Mouse (Mus musculus): ENCODE measurements around the gene Bbs9.

Bbs9 gene

DNA sequence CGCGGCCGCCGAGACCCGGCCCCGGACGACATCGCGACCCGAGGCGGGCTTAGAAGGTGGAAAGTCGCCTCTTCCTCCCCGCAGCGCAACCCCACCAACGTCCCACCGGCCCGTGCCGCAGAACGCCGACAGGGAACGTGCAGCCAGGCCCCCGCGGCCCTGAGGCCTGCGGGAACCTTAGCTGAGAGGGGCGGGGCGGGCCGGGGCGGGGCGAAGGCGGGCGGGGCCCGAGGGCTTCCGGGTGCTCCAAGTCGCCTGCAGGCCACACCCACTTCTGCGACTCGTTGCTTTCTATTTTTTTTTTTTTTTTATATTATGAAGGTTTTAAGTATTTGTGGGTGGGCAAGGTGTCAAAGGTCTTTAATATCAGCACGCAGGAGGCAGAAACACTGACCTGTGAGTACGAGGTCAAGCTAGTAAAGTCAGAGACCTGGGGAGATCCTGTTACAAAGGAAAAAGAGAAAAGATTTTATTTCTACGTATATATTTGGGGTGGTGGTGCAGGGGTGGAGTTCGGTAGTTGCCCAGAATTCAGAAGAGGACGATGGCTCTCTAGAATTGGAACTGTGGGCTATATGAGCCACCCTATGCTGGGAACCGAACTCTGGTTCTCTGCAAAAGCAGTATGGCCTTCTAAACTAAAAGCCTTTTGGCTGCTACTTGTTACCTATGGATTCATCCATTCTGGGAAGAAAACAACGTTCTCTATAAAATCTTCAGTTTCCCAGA, 7.2 kb upstream of the Bbs9 start:
- DNase-seq (ENCODE audit: low spot score in 2 of 2), result peak; percentile 42 to 61

DNA sequence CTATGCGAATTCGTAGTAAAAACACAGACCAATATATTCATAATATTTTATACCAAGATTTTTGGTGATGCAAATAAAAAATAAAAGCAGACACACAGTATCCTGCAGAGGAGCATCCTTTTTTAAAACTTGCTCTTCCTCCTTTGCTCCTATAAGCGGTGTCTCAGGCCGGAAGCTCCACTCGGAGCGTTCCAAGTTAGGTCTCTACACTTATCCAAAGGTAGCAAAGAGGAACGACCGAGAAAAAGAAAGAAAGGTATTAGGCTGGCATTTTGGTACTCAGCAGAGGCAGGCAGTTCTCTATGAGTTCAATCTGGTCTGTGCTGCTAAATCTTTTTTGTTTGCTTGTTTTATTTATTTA, 6.6 kb upstream of the Bbs9 start:
- DNase-seq (ENCODE audit: low spot score in 2 of 2), result no peak

DNA sequence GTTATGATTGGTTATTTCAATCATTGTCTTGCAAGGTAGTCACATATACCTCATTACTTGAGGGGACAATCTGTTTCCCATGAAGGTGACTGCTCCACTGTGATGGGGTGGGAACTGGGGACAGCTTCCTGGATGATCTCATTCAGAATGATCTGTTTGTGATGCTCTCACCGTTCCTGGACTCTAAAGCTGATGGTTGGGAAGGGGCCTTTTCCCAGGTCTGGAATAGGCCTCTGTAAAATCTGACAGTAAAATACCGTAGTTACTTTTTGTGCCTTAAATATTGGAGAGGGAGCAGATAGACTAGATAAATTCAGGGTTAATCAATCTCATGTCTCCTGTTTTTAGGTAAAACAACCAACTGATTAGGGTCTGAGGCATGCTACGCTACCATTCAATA, 5.9 kb upstream of the Bbs9 start, which contains the start of gene Rp9:
Gene Rp9, minus strand, starts transcription at position 101 of the 400 bp plus-strand sequence.
- DNase-seq (ENCODE audit: low spot score in 2 of 2), result no peak

DNA sequence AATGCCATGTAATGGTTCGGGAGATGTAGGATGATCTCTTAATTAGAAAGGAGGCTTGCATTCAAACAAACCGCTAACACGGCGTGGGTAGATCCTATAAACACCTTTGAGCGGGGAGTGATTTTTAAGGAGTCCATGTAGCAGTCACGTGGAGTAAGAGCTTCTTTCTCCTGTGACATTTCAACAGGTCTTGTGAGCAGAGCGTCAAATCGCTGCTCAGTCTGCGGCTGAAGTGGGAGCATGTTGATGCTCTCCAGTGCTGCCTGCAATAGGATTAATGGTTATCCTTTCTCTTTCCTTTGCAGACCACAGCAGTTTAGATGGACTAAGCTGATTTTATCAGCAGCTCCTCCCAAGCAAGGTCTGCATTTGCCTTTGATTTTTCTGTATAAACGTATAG, 750 bp downstream of the Bbs9 start:
- peak in 1 of 2 experiments; percentile 2 for DNase-seq (ENCODE audit: low spot score in 2 of 2)

DNA sequence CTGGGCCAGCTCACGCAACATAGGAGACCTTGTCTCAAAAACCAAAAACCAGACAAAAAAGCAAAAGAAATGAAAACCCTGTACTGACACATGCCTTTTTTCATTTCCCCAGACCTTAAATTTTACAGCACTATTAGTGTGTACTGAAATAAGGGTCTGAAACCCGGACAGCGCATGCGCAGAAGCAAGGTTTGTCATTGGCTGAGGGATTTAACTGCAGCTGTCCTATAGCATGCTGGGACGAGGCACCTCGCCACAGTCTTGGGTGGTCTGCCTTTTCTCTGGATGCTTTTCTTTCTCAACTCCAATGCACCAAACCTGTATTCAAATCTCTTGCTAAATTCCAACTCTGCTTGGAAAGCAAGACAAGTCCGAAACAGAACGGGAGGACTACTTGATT, 3.4 kb downstream of the Bbs9 start:
- DNase-seq (ENCODE audit: low spot score in 2 of 2), result no peak

GRCm38 (mm10) chr9:22483866-22484561, 8.5 kb downstream of the Bbs9 start:
- DNase-seq (ENCODE audit: low spot score in 2 of 2), result no peak

GRCm38 (mm10) chr9:22484562-22485308, 9.2 kb downstream of the Bbs9 start:
- no peak for DNase-seq (ENCODE audit: low spot score in 2 of 2)

GRCm38 (mm10) chr9:22486211-22486610, 10.7 kb downstream of the Bbs9 start:
- DNase-seq (ENCODE audit: low spot score in 2 of 2), result no peak

DNA sequence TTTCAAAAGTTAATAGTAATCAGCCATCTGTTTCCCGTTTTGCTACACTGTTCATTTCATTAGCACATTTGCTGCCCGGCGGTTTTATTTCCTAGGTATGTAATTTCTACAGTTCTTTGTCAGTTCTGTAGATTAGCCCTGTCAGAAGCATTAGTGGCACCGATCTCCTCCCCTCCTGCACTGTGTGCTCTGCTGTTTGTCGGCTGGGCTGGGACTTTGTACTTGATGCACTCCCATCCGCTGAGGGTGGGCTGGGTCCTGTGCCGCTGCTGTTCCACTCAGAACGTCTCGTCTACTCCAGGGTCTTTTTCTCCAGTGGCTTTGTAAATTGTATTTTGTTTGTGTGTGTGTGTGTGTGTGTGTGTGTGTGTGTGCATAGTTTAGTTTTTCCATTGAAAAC, 13.4 kb downstream of the Bbs9 start:
- DNase-seq (ENCODE audit: low spot score in 2 of 2), result no peak

DNA sequence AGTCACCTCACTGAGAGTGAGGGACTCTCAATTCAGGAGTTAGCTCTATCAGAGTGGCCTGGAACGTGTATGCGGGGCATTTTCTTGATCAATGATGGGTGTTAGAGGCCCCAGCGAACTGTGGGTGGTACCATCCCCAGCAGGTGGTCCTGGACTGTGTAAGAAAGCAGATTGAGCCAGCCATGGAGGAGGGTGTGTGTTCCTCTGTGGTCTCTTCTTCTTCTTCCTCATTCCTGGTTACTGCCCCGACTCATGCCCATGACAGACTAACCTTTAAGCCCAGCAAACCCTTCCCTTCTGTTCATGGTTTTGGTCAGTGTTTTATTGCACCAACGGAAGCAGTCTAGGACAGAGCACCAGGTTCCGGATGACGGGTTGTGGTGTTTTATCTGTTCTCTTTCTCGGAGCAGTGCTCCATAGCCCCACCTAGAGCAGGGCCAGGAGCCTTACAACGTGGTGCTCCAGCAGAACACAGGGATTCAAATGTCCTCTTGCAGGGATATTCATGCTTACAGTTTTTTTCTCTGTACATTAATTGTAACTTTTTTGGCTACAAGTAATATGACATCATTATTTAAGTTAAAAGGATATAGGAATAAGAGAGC, 18.8 kb downstream of the Bbs9 start:
- no peak for DNase-seq (ENCODE audit: low spot score in 2 of 2)

DNA sequence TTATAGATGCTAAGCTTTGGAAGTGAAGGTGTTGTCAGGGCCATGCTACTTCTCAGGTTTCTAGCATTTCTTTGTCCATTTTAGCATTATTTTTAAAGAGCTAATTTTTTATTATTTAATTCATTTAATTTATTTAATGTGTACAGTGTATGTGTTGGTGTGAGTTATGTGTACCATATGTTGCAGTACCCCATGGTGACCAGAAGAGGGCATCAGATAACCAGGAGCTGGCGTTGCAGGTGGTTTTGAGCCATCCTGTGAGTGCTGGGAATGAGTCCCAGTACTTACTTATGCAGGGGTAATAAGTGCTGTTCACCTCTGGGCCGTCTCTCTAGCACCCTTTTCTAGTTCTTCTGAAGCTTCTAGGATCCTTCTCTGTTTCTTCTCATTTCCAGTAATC, 19.6 kb downstream of the Bbs9 start:
- DNase-seq (ENCODE audit: low spot score in 2 of 2), result no peak

- no peak for DNase-seq (ENCODE audit: low spot score in 2 of 2)
Measured at GRCm38 (mm10) chr9:22497021-22497767, 21.7 kb downstream of the Bbs9 start.

DNA sequence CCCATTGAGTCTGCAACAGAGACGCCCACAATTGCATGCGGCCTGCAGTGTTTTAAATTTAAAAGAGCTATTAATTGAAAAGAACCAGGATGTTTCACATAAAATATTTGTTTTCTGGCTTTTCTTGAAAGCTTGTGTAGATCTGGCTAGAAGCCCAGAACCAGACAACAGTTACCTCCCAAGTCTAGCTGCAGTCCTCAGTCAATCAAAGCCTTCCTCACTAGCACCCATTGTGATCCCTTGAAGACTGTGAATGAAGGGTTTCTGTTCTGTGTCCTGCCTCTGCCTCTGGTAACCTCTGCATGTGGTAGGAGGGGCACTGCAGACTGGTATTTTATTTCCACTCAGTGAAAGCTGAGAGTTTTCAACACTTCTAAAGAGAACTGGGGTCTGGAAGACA, 27.5 kb downstream of the Bbs9 start:
- DNase-seq (ENCODE audit: low spot score in 2 of 2), result no peak

GRCm38 (mm10) chr9:22503581-22503980, 28.1 kb downstream of the Bbs9 start:
- no peak for DNase-seq (ENCODE audit: low spot score in 2 of 2)

DNA sequence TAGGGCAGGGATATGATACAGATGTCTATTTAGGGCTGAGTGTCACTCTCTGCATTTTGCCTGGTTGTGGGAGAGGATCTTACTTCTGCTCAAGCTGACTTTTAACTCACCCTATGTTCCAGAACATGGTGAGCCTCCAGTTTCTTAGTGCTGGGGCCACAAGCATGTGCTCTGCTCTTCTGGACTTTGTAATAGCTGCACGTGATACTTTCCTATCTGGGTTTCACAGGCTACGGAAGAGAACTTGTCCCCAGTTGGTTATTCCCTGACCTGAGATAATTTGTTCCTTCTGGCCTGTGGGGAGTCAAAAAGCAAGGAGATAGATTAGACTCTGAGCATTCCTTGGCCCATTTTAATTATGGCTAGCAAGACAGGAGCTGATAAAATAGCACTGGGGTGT, 30.1 kb downstream of the Bbs9 start:
- no peak for DNase-seq (ENCODE audit: low spot score in 2 of 2)

- DNase-seq (ENCODE audit: low spot score in 2 of 2), result no peak
Measured at GRCm38 (mm10) chr9:22515076-22515475, 39.6 kb downstream of the Bbs9 start.

- peak in 1 of 2 experiments; percentile 19 for DNase-seq (ENCODE audit: low spot score in 2 of 2)
Measured at GRCm38 (mm10) chr9:22518394-22519041, 43.0 kb downstream of the Bbs9 start.

DNA sequence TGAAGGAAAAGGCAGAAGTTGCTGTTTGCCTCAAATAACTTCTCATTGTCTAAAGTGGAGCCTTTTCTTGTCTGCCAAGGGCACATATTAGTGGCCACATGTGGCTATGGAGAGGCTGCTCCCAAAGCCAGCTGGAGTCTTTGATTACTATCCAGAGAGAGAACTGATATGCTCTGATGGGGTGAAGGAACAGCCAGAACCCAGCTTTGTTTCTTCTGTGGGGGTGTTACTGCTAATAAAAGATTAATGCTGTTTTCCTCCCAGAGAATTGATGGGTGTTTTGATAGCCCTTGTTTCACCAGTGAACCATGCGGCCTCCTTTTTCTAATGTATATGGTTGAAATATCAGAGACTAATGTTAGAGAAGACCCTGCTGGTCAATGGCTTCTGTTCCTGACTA, 47.9 kb downstream of the Bbs9 start:
- no peak for DNase-seq (ENCODE audit: low spot score in 2 of 2)

DNA sequence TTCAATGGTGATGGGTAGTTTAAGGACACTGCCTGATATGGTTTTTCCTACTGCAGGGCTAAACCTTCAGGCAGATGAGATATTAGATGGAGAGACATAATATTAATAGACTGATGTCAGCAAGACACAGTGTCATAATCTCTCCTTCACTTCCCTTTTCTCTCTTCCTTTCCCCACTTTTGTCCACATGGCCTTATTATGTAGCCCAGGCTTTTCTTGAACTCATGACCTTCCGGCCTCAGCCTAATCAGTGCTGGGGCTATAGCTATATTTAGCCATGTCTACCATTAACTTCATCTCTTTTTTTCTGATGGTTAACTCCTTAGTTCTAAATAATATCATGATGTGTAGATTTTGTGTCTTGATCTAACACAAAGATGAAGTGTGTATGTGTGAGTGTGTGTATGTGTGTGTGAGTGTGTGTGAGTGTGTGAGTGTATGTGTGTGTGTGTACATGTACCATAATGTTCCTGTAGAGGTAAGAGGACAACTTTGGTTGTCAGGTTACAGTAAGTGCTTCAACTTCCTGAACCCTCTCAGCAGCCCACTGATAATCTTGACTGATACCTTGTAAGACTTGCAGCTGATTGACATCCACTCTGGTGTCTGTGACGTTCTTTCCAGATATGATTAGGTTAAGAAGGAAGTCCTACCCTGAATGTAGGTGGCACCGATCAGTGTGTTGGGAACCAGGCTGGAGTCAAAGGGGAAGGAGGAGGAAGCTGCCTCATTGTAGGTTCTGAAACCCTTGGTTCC, 55.4 kb downstream of the Bbs9 start:
- no peak for DNase-seq (ENCODE audit: low spot score in 2 of 2)

GRCm38 (mm10) chr9:22532112-22532511, 56.6 kb downstream of the Bbs9 start:
- no peak for DNase-seq (ENCODE audit: low spot score in 2 of 2)
